Mouse (Mus musculus) retina, postnatal 1 day (tissue): Measurements from ENCODE around the gene Fam214b.

Experiments used
- DNase-seq: peaks from one replicate; pipeline ENCODE4 v3.0.0-alpha.2; 2012

The Fam214b gene

DNA sequence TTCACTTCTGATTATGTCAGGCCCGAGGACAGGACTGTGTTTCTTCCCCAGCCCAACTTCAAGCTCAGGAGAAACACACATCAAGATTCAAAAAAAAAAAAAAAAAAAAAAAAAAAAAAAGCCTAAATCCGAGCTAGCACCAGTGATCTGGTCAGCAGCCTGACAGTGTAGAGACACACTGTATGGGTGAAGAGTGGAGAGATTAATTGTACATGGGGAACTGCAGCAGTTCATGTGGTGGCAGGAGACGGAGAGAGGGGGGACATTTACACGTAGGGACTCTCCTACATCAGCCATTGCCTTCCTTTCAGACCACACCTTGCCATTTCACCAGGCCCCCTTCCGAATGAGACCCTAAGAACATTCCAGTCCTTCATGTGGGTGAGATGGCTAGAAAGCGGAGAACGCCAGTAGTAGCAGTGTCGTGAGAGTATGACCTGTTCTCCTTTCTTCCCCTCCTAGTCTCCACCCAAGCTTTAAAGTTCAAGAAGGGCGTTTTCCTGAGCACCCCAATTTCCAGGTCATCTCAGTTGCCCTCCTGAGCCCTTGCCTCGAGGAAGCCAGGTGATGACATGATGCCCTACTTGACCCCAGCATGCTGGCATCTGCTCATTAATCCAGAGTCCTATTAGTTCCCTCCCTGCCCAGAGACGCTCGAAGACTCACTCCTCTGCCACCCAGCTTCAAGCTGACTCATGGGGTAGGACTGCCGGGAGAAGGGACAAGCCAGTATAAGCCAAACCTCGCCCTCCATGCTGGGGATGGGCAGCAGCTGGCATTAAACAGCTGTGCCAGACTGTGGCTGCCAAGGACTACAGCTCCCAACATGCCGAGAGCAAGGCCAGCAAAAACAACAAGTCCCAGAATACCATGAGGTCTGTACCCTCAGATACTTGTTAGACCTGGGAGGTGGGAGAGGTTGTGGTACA lies 7.2 kb downstream of the Fam214b start:
- peak; percentile 65 for DNase-seq

DNA sequence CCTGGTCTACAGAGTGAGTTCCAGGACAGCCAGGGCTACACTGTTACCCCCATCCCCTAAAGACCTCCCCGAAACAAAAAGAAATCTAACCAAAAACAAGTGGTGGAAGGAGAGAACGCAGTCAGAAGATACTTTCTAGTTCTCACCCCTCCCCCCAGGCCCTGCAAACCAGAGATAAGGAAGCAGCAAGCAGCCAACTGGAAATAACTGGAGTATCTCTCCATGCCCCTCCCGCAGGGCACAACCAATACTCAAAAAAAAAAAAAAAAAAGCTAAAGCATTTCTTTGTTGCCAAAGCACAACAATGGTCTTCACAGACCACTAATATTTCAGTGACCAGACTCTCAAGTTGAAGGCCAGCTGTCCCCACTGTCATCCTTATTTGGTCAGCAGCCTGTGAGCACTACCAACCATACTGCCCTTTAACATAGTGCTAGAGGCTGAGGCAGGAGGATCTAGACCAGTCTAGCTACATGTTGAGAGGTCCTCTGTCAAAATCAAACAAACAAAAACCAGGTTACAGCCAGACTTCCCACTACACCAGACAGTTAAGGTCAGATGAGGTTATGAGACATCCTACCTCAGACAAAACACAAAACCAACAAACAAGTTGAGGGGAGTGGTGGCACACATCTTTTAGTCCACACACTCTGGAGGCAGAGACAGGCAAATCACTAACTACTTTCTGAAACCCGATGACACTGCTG lies 8.0 kb downstream of the Fam214b start:
- DNase-seq: no peak

DNA sequence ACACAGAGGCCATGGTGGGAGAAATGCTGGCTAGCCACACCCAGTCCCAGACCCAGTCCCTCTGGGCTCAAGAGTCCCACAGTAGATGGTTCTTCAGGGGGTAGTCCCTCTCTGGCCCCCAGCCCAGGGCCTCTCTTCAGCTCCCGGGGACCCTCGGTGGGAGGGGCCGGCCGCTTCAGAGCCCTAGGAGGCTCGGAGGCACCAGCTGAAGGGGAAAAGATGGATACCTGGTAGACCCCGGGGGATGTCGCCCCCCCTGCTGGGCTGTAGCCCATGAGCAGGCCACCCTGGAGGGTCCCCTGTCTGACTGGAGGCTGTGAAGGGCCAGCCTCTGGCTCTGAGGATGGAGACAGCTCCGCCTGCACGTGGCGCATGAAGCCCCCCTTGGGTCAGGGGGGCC lies 9.7 kb downstream of the Fam214b start:
- no peak for DNase-seq

DNA sequence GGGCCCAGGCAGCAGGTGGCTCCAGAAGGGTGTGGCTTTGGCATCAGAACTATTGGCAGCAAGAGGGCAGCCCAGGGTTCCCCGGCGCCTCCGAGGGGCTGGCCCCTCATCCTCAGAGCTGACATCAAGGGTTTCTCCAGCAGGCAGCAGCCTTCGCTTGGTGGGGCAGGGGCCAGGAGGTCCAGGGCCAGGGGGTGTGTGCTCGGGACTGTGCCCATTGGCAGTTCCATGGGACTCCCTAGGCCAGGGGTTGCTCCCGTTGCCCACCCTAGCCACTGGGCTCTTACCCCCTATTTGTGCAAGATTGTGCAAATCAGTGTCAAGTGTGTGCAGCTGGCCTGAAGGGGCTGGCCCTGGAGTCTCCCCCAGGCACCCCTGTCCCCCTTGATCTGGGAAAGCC lies 10.2 kb downstream of the Fam214b start:
- DNase-seq: no peak

DNA sequence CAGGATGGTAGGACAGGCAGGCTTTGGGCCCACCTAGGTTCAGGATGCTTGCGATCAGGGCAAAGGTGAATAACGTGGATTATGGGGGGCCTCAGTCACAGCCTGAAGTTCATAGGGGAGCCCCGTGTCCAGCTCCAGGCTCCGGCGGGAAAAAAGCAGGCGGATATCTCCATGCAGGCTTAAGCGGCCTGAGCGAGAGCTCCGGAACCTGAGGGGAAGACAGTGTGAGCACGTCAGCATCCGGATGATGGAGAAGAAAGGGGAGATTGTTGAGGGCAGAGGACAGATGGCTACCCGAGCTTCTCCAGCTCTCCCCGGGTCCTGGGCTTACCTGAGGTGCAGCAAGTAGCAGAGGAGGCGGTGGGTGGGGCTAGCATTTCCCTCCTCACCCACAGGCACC lies 12.5 kb downstream of the Fam214b start:
- no peak for DNase-seq

DNA sequence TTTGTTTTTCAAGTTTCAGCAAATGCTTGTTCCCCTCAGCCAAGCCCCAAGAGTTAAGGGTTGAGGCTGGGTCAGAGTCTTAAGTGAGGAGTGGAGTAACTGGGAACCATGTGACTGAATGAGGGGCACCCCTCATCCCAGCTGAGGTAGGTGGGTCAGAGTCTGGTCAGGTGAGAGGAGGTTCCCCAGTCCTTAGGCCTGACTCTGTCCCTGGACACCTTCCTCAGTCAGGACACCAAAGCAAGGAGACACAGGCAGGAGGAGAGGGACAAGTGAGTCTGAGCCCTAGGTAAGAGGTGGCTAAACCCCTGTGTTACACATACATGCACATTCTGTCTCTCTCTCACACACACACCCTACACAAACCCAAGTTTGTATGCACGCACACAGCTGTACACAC lies 13.5 kb downstream of the Fam214b start:
- DNase-seq: no peak

DNA sequence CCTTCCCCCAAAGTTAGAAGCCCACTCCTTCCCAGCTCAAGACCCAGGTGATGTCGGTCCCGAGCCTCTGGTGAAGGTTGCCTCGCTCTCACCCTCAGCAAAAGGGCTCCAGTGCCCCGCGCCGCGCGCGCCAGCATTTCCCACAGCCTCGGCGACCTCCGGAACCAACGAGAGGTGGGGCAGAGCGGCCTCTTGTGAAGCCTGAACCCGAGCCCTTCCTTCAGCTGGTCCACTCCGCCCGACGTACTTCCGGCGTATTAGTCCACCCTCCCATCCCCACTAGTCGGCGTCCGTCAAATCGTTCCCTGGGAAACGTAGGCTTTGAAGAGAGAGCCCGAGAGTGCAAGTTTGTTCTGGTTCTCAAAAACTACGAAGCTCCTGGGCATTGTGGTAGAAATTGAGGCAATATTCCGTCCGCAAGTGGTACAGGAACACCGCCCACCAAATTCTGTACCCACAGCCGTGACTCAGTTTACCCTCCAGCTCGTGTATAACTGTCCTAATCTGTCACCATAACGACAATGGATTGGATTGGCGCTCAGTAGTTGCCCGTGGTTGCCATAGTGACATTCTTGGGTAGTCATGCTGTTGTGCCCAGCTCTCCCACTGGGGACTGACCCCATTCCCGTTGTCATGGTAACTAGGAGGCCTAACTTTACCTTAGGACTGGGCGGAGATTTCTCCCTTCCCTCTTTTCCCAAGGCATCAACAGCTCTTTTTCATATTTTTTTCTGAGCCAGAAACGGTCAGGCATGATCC lies 14.6 kb downstream of the Fam214b start, which contains the start of gene Stoml2:
Gene Stoml2, minus strand, starts transcription at position 474 of the 759 bp plus-strand sequence.
- peak; percentile 99 for DNase-seq

DNA sequence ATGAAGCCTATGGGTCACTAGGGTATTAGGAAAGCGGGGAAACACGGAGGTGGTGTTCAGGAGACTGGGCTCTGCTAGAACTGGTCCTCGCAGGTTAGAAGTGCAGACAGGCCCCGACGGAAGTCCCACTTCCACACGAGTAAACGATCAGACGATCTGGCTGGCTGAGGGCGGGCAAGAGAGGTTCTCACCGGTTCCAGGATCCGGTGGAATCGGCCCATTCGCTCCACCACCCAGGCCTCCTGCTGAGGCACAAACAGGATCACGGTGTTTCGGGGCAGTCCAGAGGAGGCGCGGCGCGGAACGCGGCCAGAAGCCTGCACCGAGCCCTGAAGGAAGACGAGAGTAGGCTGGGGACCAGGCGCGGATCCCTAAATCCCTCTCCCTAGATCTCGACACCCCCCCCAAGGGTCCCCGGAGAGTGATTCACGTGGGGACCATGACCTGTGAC lies 15.2 kb downstream of the Fam214b start:
- no peak for DNase-seq

DNA sequence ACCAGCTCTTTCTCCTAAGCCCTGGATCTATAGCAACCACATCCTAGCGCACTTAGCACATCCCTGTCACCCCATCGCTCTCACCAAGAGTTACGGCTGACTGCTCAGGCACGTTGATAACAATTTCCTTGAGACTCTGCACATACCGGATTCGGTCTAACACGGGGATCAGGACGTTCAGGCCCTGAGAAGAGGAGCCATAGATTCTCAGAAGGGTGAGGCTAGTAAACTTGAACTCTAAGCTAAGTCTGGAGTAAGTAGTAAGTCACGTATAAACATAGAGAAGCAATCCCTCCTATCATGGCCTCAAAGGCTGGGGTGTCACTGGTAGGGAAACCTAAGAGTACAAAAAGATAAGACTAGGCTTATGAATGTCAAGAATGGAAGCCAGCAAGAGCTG lies 15.7 kb downstream of the Fam214b start:
- DNase-seq: no peak

DNA sequence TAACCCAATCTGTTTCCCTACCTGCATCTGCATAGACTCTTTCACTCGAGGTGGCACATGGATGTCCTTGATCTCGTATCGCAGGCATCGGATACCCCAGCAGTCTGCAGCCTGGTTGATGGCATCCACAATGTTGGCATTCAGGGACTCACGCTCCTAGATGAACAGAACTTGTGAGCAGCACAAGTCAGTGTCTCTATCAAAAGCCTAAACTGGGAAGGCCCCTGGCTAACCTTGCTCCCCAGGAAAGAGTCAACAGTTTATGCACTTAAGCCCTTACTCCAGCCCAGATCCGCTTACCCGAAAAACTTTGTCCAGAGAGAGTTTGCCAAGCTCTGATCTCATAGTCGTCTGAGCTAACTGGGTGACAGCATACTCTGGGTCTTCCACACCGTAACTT lies 16.3 kb downstream of the Fam214b start:
- DNase-seq: no peak

DNA sequence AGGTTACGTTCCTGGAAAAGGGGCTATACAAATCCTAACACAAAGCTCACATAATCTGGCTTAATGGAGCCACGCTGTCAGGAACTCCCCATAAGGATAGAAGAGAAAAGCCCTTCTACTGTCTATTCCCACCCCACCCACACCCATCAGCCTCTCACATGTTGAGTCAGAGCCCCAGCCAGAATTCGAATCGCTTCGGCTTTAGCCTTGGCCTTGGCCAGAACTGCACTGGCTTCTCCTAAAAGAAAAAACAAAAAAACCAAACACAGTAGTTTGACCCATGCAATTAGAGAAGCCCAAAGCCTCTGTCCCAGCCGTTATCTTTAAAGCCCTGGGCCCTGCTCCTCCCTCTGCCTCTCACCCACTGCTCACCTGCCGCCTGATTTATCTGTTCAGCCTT lies 16.9 kb downstream of the Fam214b start:
- DNase-seq: no peak

DNA sequence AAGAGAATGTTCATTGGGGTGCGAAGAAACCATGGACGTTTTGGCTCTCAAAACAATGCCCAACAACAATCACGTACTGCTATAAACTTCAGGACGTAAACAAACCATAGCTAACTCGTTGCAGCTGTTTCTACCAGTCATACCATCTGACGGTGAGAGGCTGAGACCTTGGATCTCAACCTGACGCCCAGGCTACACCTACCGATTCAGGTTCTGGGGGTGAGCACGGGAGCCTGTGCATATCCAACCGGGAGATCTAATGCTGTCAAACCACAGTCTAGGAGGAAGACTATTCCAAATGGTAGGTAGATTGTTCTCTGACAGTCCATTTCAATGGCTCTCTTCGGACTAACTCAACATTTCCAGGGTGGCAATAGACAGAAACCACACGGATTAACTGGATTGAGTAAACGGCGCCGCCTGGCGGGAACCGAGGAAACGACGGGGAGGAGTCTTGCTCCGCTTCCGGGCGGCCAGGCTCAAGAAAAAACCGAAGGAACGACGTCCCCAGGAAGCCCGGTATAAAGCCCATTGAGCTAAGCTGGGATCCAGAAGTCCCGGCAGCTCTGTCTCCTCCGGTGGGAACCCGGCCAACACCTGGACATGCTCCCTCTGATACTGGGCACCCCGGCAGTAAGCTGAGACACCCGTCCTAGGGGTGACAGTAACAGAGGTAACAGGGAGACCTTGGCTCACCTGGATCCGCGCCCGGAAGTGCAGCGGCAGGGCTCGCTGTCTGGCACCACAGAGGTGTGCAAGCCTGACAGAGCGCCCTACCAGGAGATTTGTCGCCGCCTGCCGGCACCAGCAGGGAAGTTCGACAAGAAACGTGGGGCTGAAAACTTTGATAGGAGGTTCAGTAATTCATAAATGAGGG lies 20.7 kb downstream of the Fam214b start, which contains the start of gene Pigo:
Gene Pigo, minus strand, starts transcription at position 736 of the 877 bp plus-strand sequence.
- peak; percentile 95 for DNase-seq

DNA sequence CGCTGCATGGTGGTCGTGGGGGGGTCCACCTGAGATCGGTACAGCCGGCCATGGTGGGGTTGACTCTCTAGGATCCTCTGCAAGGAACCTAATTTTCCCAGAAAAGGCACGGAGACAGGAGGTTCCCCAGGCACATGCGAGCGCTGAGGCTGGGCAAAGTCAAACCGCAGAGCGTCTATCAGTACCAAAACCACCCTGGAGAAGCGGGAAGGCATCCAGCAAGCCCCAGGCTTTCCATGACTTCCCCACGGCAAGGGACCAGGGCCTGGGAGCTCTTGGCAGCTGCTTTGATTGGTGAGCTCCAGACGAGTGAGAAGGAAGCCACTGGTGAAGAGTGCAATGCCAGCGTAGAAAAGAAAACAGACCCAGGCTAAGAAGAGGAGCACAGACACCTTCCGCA lies 21.3 kb downstream of the Fam214b start:
- DNase-seq: no peak

DNA sequence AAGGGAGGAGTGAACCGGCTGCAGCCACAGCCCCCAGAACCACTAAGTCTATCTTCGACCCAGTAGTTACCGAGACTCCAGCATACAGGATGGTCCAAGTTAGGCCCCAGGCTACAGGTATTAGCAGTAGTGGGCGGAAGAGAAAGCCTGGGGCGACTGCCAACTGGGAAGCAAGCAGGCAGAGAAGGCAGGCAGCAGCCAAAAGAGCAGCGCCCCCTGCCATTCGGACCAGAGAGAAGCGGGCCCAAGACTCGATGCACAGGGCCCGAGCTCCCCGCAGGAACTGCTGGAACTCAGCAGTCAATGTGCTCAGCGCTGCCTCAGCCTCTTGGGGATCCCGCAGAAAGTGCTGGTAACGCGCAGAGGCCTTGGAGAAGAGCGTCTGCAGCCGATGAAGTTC lies 24.7 kb downstream of the Fam214b start:
- DNase-seq: no peak

DNA sequence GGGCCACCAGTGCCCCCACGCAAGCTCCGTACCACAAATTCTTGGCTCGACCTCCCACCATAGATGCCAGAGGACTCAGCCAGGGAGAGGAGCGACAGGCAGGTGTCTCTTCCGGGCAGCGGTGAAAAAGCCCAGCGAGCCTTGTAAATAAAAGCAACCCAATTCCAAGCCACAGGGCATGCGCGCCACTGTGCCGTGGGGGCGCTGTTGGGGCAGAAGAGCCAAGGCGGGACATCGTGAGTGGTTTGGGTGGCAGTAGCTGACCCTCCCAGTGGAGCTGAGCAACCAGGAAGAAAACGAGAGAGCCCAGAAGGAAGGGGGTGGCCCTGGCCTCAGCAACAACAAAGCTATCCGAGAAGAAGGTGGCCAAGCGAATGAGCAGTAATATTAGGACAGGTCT lies 25.1 kb downstream of the Fam214b start:
- no peak for DNase-seq

DNA sequence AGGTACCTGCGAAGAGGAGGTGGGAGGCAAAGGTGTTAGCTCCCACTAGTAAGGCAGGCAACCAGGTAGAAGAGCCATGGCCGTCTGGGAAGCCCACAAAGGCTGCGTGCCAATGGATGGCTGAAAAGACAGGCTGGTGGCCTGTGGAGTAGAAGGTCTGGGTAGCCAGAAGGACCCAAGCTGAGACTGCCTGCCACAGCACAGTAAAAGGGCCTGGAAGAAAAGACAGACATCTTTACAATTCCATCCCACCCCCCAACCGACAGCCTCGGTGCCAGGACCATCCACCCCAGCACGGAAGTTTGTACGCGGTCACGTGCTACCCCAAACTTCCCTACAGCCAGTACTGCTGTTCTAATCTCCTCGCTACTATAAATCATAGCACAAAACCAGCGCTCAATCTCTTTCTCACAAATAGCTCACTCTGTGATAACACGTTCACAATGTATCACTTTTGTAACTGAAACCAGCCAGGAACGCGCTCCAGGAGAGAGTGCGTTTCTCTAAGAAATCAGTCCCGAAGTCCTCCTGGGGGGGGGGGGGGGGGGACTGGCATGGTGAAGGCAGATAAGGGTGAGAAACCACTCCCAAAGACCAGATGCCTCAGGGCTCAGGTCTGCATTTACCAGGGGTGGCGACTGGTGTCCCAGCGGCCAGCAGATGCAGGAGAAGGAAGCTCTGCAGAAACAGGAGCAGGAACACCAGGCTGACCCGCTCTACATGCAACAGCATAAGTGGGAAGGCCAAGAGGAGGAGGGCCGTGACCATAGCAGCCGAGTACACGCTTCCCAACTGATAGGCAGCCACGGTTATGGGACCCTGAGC lies 26.2 kb downstream of the Fam214b start:
- DNase-seq: no peak

DNA sequence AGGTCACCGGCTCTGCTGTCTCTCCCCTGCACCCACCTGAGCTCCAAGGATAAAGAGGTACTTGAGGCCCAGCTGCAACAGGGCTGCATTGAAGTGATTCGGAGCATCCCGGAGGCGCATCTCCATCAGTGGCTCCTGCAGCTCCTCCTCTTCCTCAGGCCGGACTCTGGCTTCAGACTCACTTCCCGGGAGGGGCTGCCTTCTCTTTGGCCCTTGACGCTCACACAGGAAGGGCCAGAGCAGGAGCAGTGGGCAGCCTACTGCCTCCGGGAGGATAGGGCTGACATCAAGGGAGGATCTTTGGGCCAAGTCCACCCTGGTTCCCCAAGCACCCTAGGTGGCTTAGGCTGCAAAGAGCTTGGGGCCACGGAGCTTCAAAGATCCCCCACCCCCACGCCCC lies 26.8 kb downstream of the Fam214b start:
- no peak for DNase-seq

DNA sequence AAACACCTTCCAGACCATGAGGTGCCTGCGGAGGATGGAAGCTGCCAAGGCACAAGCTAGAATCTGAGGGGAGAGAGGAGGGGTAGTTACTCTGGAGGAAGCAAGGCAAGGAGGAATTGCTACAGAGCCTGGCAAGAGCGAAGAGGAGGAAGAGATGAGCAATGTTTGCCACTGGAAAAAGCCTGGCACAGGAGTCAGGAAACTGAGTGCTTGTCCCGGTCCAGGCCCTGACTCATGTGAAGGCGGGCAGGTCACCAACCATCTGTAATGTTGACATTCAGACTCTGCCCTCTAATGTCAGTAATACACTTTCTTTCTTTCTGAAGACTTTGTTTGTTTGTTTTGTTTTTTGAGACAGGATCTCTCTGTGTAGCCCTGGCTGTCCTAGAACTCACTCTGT lies 27.9 kb downstream of the Fam214b start:
- DNase-seq: no peak

DNA sequence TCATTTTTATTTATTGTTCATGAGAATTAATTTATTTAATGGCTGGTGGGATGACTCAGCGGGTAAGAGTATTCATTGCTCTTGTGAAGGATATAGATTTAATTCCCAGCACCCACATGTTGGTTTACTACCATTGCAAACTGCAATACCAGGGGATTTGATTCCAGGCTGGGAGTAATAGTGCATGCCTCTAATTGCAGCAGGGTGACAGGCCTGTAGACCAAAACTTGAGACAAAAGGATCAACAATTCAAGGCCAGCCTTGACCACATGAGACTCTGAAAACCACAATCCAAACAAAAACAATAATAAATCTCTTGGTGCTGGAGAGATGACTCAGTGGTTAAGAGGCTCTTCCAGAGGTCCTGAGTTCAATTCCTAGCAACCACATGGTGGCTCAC lies 33.9 kb downstream of the Fam214b start:
- no peak for DNase-seq

DNA sequence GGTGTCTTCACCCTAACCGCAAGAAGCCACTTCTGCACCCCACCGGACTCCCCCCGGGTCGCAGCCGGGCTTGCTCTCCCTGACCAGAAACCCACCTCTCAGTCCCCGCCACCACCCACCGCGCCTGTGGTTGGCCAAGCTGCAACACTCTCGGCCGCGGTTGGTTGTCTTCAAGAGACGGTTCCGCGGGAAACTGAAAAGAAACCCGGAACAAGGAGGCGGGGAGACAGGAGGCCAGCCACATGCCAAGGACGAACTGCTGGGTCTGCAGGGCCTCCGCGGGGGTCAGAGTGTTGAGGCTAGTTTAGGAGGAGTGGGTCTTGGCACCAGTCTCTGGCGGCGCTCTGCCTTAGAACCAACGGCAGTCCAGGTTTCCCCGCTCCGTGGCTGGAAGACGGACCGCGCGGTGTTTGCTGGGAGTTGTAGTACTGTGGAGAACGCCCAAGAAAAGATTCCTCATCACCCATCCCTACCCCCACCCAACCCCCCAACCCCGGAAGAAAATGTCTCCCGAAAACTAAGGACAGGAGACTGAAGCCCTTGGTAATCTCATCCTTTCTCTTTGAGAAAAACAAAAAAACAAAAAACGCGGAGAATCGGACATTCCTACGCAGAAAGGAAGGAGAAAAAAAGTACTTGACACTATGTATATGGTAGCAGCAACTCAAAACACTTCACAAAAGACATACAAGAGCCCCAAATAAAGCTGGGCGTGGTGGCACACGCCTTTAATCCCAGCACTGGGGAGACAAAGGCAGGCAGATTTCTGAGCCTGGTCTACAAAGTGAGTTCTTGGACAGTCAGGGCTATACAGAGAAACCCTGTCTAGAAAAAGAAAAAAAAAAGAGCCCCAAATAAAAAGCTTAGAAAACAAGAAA lies 35.6 kb downstream of the Fam214b start, which contains the start of gene Fancg:
Gene Fancg, minus strand, starts transcription at position 346 of the 878 bp plus-strand sequence.
- DNase-seq: peak; percentile 91
